Mouse (Mus musculus) kidney, adult 9 months (tissue): ENCODE results near the gene Tmem260.

Experiments
- DNase-seq: peaks from one replicate; pipeline ENCODE4 v3.0.0; 2022

Gene Tmem260

GRCm38 (mm10) chr14:48559736-48560135, 113.8 kb downstream of the Tmem260 start:
- no peak for DNase-seq

- DNase-seq = no peak
Measured at GRCm38 (mm10) chr14:48566596-48566995, 120.7 kb downstream of the Tmem260 start.
